Mouse (Mus musculus): ENCODE measurements around the gene Tssk3. TPM values are rescaled to one million over a fixed set of nuclear protein-coding genes. Genes with fewer than 3 reads are reported as not detected.
A peak's percentile ranks its signal among the peaks of the same experiment; 100 is the strongest.
"Not testable (repeated sequence)": the region's sequence is repeated elsewhere in the genome, so short reads cannot be mapped to it uniquely, and the experiment has no call there.

Tssk3 gene
- total RNA-seq, 2 experiments from 2014 or later = 1.0 TPM

- no peak for DNase-seq
- intact Hi-C loops (cut with DNase I) = no loop called here
Measured at GRCm38 (mm10) chr4:129502901-129503444, 12.2 kb upstream of the Tssk3 start.

DNA sequence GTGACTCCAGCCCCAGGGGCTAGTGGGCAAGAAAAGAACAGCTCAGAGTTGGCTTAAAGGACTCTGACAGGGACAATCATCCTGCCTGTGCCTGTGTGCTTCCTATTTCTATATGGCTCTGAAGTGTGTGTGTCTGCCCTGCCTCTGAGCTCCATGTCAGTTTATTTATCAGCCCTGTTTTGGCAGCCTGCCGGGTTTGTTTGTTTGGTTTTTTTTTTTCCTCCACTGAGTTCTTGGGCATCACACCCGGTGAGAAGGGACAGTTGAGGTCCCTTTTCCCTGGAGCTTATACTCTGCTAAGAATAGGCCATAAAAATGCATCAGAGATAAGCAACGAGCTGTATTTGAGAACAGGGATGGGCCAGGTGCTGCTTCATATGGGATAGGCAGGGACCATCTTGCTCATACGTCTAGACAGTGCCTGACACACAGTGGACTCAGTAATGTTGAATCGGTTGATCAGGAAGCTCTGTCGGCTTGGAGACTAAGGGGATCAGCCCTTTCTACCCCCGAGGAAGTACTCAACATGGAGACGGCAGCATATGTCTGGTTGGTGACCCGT lies 11.6 kb upstream of the Tssk3 start:
- intact Hi-C loops (cut with DNase I) = no loop called here
- no peak for DNase-seq

- peak; percentile 86 for DNase-seq
- intact Hi-C loops (cut with DNase I) = no loop called here
Measured at GRCm38 (mm10) chr4:129500607-129501566, 10.1 kb upstream of the Tssk3 start.

- intact Hi-C loops (cut with DNase I) = no loop called here
- no peak for DNase-seq
Measured at GRCm38 (mm10) chr4:129500017-129500416, 9.2 kb upstream of the Tssk3 start.

DNA sequence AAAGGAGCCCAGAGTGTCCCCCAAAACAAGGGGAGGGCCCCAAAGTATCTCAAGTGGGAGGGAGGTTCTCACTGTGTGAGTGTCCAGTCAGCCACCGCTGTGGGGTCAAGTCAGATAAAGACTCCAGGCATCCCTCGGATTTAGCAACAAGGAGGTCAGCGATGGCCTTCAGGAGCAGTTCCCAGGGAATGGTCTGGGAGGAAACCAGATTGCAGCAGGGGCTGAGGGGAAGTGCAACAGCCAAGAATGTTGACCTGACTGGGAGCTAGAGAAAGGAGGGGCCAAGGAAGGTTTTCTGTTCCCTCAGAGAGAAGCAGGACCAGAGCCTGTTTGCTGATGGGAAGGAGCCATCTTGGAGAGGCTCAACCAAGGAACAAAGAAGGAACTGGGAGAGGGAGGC lies 8.1 kb upstream of the Tssk3 start:
- intact Hi-C loops (cut with DNase I) = no loop called here

GRCm38 (mm10) chr4:129496631-129497030 lies 5.8 kb upstream of the Tssk3 start:
- DNase-seq = no peak
- intact Hi-C loops (cut with DNase I) = no loop called here

More for the DNA sequence above, 8.1 kb upstream of the Tssk3 start:
- no peak for DNase-seq

DNA sequence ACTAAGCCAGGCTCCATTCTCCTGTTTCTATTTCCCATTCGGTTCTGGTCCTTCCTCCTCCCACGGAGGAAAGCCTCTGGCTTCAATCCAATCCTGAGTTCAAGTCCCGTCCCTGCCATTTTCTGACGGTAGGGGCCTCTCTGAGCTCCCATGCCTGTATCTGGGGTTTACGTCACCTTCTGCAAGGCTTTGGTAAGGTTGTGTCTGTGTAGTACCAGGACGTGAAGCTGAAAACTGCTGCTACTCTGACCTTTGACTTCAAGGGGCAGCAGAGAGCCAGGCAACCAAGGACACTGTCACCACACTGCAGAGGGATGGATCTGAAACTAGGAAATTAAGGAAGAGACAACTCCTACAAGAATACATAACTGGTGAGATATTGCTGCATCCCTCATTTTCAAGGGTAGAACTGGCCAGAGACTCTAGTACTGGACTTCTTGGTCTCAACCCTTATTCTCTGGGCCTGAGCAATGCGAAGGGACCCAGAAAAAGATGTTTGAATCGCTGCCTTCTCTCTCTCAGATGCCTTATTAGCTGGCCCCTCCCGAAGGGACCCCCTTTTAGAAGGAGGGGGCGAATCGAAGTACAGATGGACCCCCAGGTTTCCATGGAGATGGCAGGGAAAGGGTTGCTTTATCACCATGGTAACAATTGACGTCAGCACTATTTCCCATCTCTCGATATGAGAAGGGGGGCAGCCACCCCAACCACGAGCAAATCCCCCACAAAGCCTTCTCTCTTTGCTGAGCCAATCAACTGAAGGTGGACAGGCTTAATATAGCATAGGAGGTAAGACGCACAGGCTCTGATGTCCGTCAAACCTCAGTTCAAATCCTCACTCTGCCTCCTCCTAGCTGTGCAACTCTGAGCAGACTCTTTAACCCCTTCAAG lies 5.1 kb upstream of the Tssk3 start:
- intact Hi-C loops (cut with DNase I) = no loop called here
- no peak for DNase-seq

- intact Hi-C loops (cut with DNase I) = no loop called here
Measured at GRCm38 (mm10) chr4:129494681-129495080, 3.9 kb upstream of the Tssk3 start.

GRCm38 (mm10) chr4:129481090-129481489 lies 9.7 kb downstream of the Tssk3 start:
- intact Hi-C loops (cut with DNase I) = no loop called here
- no peak for DNase-seq

More at GRCm38 (mm10) chr4:129494681-129495080, 3.9 kb upstream of the Tssk3 start:
- no peak for DNase-seq

DNA sequence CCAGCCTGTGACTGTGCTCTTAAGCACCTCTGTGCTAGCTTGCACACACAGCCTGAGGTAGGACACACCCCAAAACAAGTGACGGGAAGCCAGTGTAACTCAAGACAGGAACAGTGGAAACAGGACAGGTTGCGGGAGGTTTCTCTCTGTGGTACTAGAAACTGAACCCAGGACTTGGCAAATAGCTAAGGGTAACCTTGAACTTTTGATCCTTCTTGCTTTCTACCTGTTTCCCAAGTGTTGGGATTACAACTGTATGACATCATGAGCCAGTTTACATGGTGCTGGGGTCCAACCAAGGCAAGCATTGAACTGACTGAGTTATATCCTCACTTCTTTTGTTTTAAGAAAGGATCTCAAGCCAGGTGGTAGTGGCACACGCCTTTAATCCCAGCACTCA lies 11.0 kb downstream of the Tssk3 start:
- intact Hi-C loops (cut with DNase I) = no loop called here
- no peak for DNase-seq

DNA sequence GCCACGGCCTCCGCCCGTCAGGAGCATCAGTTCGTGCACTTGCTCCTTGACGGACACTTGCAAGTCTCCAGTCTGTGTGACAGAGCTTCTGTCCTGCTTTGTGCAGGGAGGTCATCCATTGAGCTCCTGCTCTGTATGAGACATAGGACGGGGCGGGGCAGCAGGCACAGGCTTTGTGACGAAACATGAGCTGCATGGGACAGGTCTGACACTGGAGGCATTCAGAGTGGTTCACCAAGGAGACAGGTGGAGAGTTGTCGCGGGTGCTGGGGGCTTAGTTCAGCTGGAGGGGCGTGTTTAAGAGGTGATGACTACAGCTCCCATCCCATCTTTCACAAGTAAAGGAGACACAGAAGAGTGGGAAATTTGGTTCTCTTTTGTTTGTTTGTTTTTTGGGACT lies 14.8 kb downstream of the Tssk3 start:
- DNase-seq = no peak
- intact Hi-C loops (cut with DNase I) = no loop called here

GRCm38 (mm10) chr4:129464286-129464815 lies 26.5 kb downstream of the Tssk3 start:
- intact Hi-C loops (cut with DNase I) = no loop called here
- DNase-seq = no peak

DNA sequence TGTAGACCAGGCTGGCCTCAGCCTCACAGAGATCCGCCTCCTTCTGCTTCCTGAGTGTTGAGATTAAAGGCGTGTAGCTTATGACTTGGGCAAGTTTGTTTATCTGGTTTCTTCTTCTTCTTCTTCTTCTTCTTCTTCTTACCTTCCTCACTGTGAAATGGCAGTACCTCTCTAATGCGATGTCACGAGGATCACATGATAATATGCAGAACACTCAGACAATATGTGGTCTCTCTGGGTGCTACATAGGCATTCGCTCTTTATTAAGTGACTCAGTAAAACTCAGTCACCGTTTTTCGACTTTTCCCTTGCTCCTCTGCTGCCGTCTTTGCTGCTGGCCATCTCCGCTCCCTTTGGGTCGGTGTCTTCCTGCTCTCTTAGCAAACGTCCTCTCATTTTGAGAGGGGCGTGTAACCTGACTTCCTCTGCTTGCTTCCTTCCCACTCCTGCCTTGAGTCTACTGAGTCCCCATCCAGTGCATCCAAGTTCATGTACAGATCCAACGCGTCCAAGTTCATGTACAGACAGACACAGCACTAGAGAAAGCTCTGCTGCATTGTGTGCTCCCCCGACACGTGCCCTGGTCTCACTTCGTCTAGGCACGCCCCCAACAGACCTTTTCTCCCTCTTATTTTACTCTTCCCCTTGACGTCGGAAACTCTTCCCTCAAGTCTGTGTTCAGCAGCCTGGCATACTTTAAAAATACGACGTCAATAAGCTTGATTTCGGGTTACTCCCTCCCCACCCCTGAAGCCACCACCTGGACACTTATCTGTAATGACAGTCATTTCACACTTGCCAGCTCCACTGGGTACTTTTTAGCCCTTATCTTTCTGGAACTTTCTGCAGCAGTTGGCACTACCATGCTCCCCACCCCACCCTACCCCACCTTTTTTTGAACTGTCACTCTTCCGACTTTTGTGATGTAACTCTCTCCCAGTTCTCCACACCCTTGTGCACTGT lies 27.4 kb downstream of the Tssk3 start:
- DNase-seq = no peak
- intact Hi-C loops (cut with DNase I) = no loop called here

- DNase-seq = no peak
- intact Hi-C loops (cut with DNase I) = no loop called here
Measured at GRCm38 (mm10) chr4:129462118-129462517, 28.7 kb downstream of the Tssk3 start.

DNA sequence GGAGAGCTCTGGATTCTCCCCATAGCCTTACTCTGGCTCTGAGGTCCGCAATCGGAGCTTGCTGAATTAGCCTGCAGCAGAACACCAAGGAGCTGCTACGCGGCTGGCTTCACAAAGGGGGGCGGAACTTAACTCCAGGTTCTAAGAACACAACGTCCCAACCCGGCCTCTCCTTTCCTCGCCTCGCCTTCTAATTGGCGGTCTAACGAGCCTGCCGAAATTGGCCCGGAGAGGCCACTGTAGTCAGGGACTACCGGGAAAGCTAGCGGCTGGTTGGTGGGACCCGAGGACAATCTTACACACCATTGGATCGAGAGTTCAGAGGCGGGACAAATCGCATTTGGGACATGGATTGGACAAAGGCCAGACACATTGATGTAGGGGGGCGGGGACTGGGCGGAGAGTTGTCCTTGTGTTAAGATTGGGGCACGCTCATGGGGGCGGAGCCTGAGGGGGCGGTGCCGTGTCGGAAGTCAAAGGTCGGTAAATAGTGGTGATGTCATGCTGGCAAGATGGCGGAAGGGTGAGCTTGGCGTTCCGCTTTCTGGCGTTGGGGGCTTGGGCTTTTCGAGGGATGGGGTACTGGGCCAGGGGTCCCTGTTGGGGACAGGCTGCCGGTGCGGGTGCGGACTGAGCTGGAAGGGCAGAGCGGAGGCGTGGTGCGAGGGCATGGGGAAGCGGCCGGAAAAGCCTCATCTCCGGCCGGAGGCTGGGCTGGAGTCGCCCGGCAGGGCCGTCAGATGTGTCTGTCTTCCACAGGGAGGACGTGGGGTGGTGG lies 29.4 kb downstream of the Tssk3 start, which contains the start of gene Bsdc1:
Gene Bsdc1, plus strand, starts transcription at position 399 of the 778 bp plus-strand sequence.
- intact Hi-C loops (cut with DNase I) = no loop called here
- DNase-seq = peak; percentile 100

- intact Hi-C loops (cut with DNase I) = no loop called here
- no peak for DNase-seq
Measured at GRCm38 (mm10) chr4:129460827-129461182, 30.0 kb downstream of the Tssk3 start.

DNA sequence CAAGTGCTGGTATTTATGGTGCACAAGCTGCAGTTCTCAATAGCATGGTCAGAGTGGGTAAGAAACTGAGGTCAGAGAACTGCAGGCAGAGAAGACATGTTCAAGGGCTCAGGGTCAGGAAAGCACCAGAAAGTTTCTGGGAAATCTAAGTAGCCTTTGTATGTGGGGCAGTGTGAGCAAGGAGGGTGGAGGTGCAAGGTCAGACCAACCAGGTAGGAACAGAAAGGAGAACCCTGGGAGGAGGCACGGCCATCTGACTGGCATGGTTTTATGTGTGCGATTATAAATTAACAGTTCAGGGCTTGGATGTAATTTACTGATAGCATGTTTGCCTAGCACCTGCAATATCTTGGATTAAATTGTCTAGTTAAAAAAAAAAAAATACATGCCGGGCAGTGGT lies 31.1 kb downstream of the Tssk3 start:
- intact Hi-C loops (cut with DNase I) = loop anchor here (5.0 to 10.0 kb wide), 2 partner anchors 85 to 257 kb away; partner anchors contain the start of gene Zbtb8a
- no peak for DNase-seq

DNA sequence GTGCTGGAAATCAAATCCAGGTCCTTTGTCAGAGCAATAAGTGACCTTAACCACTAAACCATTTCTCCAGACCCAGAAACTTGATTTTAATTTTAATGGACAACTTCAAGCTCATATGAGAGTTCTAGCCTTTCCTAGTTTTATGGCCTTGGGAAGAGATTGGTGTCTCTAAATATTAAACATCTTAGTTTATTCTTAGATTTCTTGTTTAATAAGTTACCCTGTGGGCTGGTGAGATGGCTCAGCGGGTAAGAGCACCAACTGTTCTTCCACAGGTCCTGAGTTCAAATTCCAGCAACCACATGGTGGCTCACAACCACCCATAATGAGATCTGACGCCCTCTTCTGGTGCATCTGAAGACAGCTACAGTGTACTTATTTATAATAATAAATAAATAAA lies 33.5 kb downstream of the Tssk3 start:
- intact Hi-C loops (cut with DNase I) = loop anchor here (5.0 to 10.0 kb wide), 2 partner anchors 83 to 255 kb away; partner anchors contain the start of gene Zbtb8a
- DNase-seq = not testable (repeated sequence)

All from left cerebral cortex, postnatal 4 days (tissue).